Mouse (Mus musculus) limb, embryonic 15.5 days (tissue): ENCODE results near the gene Rhou. TPM values are rescaled to one million over a fixed set of nuclear protein-coding genes. Genes with fewer than 3 reads are reported as not detected.
A peak's percentile ranks its signal among the peaks of the same experiment; 100 is the strongest.

ENCODE experiments used
- ATAC-seq: fragments of 200-750 bp; cut with Nextera tagmentation; 2 replicates; pipeline ENCODE4 v1.8.0; 2017; ENCODE audit warnings: low read depth, moderate TSS enrichment; ENCODE audit not compliant: insufficient number of reproducible peaks, low FRiP score, low TSS enrichment
- H3K27ac ChIP-seq: fragments of 300-500 bp; sonication (generic); 2 replicates; pipeline ENCODE4 v1.5.1; 2015; ENCODE audit warnings: moderate library complexity, mild to moderate bottlenecking, inconsistent platforms
- H3K27me3 ChIP-seq: fragments of 300-500 bp; sonication (generic); 2 replicates; pipeline ENCODE4 v1.6.1; 2015; ENCODE audit warnings: inconsistent platforms
- H3K36me3 ChIP-seq: fragments of 300-500 bp; sonication (generic); 2 replicates; pipeline ENCODE4 v1.6.1; 2015; ENCODE audit warnings: inconsistent platforms
- H3K4me1 ChIP-seq: fragments of 300-500 bp; sonication (generic); 2 replicates; pipeline ENCODE4 v1.6.1; 2015; ENCODE audit warnings: inconsistent platforms
- H3K4me2 ChIP-seq: fragments of 300-500 bp; sonication (generic); 2 replicates; pipeline ENCODE4 v1.6.1; 2015; ENCODE audit warnings: mild to moderate bottlenecking, inconsistent platforms
- H3K4me3 ChIP-seq: fragments of 300-500 bp; sonication (generic); 2 replicates; pipeline ENCODE4 v1.5.1; 2015; ENCODE audit warnings: mild to moderate bottlenecking, inconsistent platforms
- H3K9ac ChIP-seq: fragments of 300-500 bp; sonication (generic); 2 replicates; pipeline ENCODE4 v1.6.1; 2015; ENCODE audit warnings: inconsistent platforms
- H3K9me3 ChIP-seq: fragments of 300-500 bp; sonication (generic); 2 replicates; pipeline ENCODE4 v1.6.1; 2016; ENCODE audit warnings: inconsistent platforms
- WGBS: fragments of 180-500 bp; shearing (Covaris S2); methylation state at CpG from one replicate; pipeline ENCODE4 v1.1.7; 2015; 5-methylcytosine and 5-hydroxymethylcytosine counted together
- polyA plus RNA-seq: library from polyadenylated mRNA; unstranded; fragments of >200 nt; fragmentation: Nextera tagmentation; extraction: Ambion mirVana; gene quantifications from 2 replicates; pipeline ENCODE4 v1.2.1, GENCODE M21; 2015

Gene Rhou
- polyA plus RNA-seq, 1 experiment from 2014 or later = 10.8 TPM

GRCm38 (mm10) chr8:123653994-123654569, 353 bp downstream of the Rhou start:
- Histone ChIP-seq H3K4me3 (peak overlapping the region; percentile 82), H3K9me3 (no peaks in the 10 kb centered on the region), H3K36me3 (peaks cover 28% of the 10 kb centered on the region), H3K4me2 (peak overlapping the region; percentile 62), H3K27ac (peak overlapping the region; percentile 92), H3K9ac (peak overlapping the region; percentile 95), H3K27me3 (no peaks in the 10 kb centered on the region), H3K4me1 (peaks cover 24% of the 10 kb centered on the region)
- under 1% methylated on average over 67 of the region's 77 CpGs for WGBS
- ATAC-seq = peak; percentile 48; the same call in 1 of the 2 replicates

GRCm38 (mm10) chr8:123654763-123655162, 1.0 kb downstream of the Rhou start:
- Histone ChIP-seq H3K9me3 (no peaks in the 10 kb centered on the region), H3K36me3 (peaks cover 33% of the 10 kb centered on the region), H3K4me2 (peak overlapping the region; percentile 62), H3K27me3 (no peaks in the 10 kb centered on the region), H3K9ac (0 out of 2 replicates have a peak overlapping the region, but pooled peaks have one; percentile 21), H3K4me1 (peaks cover 24% of the 10 kb centered on the region), H3K27ac (peak overlapping the region; percentile 92), H3K4me3 (peak overlapping the region; percentile 82)
- WGBS = 17% methylated on average over 5 of the region's 5 CpGs
- ATAC-seq = no peak

DNA sequence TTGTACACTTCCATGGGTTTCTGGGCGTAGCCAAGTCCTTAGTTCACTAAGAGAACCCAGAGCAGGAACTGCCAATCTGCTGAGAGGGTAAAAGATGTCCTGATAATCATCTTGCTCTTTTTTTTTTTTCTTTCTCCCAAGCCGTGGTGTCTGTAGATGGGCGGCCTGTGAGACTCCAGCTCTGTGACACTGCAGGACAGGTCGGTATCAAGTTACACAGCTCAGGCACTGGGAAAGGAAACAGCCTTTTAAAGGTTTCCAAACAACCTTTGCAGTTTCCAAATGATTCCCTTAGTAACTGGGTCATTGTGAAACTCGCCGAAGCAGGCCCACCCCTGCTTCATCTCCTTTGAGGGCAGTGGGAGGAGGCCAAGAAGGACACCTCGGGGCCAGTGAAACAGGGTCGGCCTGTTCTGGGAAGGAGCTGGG, 1.6 kb downstream of the Rhou start:
- ATAC-seq = no peak
- Histone ChIP-seq H3K4me1 (peaks cover 24% of the 10 kb centered on the region), H3K4me2 (peak overlapping the region; percentile 62), H3K4me3 (peak overlapping the region; percentile 82), H3K36me3 (peaks cover 39% of the 10 kb centered on the region), H3K27me3 (no peaks in the 10 kb centered on the region), H3K27ac (peak overlapping the region; percentile 92), H3K9ac (no peak overlapping the region), H3K9me3 (no peaks in the 10 kb centered on the region)
- WGBS = 11% methylated on average over 8 of the region's 8 CpGs

- 95% methylated on average over 8 of the region's 8 CpGs for WGBS
- peaks cover 60% of the 10 kb centered on the region for H3K36me3 ChIP-seq
- H3K27me3 ChIP-seq = no peaks in the 10 kb centered on the region
Measured at GRCm38 (mm10) chr8:123657826-123658225, 4.1 kb downstream of the Rhou start.

GRCm38 (mm10) chr8:123659469-123660057, 5.8 kb downstream of the Rhou start:
- Histone ChIP-seq H3K27ac (no peak overlapping the region), H3K9ac (no peak overlapping the region), H3K4me2 (no peak overlapping the region), H3K27me3 (no peaks in the 10 kb centered on the region), H3K4me3 (no peak overlapping the region), H3K9me3 (no peaks in the 10 kb centered on the region), H3K36me3 (peaks cover 77% of the 10 kb centered on the region), H3K4me1 (peaks cover 15% of the 10 kb centered on the region)
- WGBS = 71% methylated on average over 10 of the region's 10 CpGs
- no peak for ATAC-seq

More at GRCm38 (mm10) chr8:123657826-123658225, 4.1 kb downstream of the Rhou start:
- peaks cover 19% of the 10 kb centered on the region for H3K4me1 ChIP-seq
- H3K9ac ChIP-seq = no peak overlapping the region
- H3K9me3 ChIP-seq = no peaks in the 10 kb centered on the region
- no peak for ATAC-seq
- no peak overlapping the region for H3K27ac ChIP-seq
- no peak overlapping the region for H3K4me3 ChIP-seq
- H3K4me2 ChIP-seq = no peak overlapping the region

DNA sequence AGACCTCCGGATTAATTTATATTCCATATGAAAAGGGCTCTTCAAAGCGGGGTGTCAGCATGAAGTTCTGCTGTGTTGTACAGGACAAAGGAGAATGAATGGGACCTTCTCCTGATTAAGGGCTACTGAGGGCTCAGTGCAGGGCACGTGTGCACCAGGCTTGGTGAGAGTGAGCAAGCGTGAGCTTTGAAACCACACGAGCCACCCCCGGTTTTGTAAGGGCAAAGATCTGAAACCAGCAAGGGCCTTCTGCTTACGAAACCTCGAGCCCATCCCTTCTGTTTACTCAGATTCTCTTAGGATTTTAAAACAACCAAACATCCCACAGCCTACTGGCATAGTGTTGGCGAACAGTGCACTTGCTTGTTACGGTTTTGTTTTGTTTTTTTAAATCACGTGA, 7.8 kb downstream of the Rhou start:
- ATAC-seq = no peak
- Histone ChIP-seq H3K36me3 (peaks cover 70% of the 10 kb centered on the region), H3K9me3 (no peaks in the 10 kb centered on the region), H3K27me3 (no peaks in the 10 kb centered on the region), H3K4me1 (no peaks in the 10 kb centered on the region), H3K4me3 (no peak overlapping the region), H3K9ac (no peak overlapping the region), H3K4me2 (no peak overlapping the region), H3K27ac (no peak overlapping the region)
- WGBS = 89% methylated on average over 11 of the region's 11 CpGs

- H3K9me3 ChIP-seq = no peaks in the 10 kb centered on the region
- H3K9ac ChIP-seq = no peak overlapping the region
- ATAC-seq = no peak
- peaks cover 3% of the 10 kb centered on the region for H3K4me1 ChIP-seq
- 70% methylated on average over 6 of the region's 6 CpGs for WGBS
- no peak overlapping the region for H3K4me3 ChIP-seq
- peaks cover 36% of the 10 kb centered on the region for H3K36me3 ChIP-seq
- H3K4me2 ChIP-seq = no peak overlapping the region
- no peaks in the 10 kb centered on the region for H3K27me3 ChIP-seq
- no peak overlapping the region for H3K27ac ChIP-seq
Measured at GRCm38 (mm10) chr8:123665580-123665979, 11.9 kb downstream of the Rhou start.

DNA sequence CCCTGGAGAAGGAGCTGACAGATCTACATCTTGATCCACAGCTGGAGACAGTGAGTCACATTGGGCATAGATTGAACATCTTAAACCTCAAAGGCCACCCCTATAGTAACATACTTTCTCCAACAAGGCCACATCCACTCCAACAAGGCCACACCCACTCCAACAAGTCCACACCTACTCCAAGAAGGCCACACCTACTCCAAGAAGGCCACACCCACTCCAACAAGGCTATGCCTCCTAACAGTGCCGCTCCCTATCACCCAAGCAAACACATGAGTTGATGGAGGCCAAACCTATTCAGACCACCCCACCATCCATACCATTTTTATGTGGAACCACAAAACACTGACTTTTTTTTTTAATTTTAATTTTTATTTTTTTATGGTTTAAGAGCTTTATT, 13.1 kb downstream of the Rhou start:
- H3K36me3 ChIP-seq = peaks cover 24% of the 10 kb centered on the region
- no peak for ATAC-seq
- H3K4me1 ChIP-seq = peaks cover 3% of the 10 kb centered on the region
- no peak overlapping the region for H3K4me3 ChIP-seq
- H3K4me2 ChIP-seq = no peak overlapping the region
- no peak overlapping the region for H3K9ac ChIP-seq
- 88% methylated on average over 1 of the region's 1 CpGs for WGBS
- H3K27me3 ChIP-seq = no peaks in the 10 kb centered on the region
- H3K9me3 ChIP-seq = no peaks in the 10 kb centered on the region
- H3K27ac ChIP-seq = no peak overlapping the region

GRCm38 (mm10) chr8:123668681-123669080, 15.0 kb downstream of the Rhou start:
- H3K9ac ChIP-seq = no peak overlapping the region
- WGBS = 30% methylated on average over 4 of the region's 4 CpGs
- H3K4me2 ChIP-seq = no peak overlapping the region

DNA sequence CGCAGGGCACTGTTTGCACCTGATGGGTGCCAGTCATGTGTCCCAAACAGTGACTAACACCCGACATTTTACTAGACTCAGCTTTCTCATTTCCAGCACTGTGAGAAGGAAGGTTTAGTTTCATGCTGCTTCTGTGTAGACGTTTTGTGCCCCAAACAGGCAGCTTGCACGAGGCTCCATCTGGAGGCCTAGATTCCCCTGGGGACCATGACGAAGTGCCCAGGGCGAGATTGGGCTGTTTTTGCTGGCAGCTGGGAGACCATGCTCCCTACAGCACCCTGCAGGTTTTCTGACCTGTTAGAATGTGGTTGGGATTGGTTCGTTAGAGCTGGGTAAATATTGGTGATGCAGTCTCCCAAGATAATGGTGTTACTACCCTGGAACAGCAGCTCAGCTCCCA, 17.0 kb downstream of the Rhou start:
- Histone ChIP-seq H3K4me2 (no peak overlapping the region), H3K27ac (no peak overlapping the region), H3K9ac (no peak overlapping the region), H3K4me3 (no peak overlapping the region), H3K9me3 (no peaks in the 10 kb centered on the region), H3K27me3 (no peaks in the 10 kb centered on the region), H3K36me3 (no peaks in the 10 kb centered on the region), H3K4me1 (peaks cover 10% of the 10 kb centered on the region)
- ATAC-seq = no peak
- WGBS = 54% methylated on average over 7 of the region's 7 CpGs

More at GRCm38 (mm10) chr8:123668681-123669080, 15.0 kb downstream of the Rhou start:
- Histone ChIP-seq H3K4me1 (peaks cover 3% of the 10 kb centered on the region), H3K36me3 (peaks cover 8% of the 10 kb centered on the region), H3K9me3 (no peaks in the 10 kb centered on the region), H3K27ac (no peak overlapping the region), H3K27me3 (no peaks in the 10 kb centered on the region), H3K4me3 (no peak overlapping the region)
- no peak for ATAC-seq

DNA sequence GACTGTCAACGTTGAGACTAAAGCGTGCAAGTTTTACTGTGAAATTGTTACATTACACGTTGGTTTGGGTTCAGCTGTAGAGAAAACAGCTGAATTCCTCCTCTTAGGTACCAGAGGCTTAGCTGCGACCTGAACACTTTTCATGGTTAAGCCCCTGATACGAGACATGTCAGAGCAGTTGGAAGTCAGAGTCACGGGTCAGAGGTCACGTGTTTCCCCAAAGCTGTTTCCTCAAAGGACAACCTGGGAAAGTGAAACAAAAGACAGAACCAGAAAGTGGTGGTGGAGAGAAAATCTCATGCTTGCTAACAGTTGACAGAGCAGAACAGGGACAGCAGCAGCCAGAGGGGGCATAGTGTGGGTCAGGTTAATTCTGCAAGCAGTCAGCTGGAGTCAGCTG, 17.7 kb downstream of the Rhou start:
- H3K36me3 ChIP-seq = no peaks in the 10 kb centered on the region
- no peak for ATAC-seq
- no peak overlapping the region for H3K4me3 ChIP-seq
- H3K9ac ChIP-seq = no peak overlapping the region
- H3K27me3 ChIP-seq = no peaks in the 10 kb centered on the region
- H3K27ac ChIP-seq = no peak overlapping the region
- no peaks in the 10 kb centered on the region for H3K9me3 ChIP-seq
- peaks cover 10% of the 10 kb centered on the region for H3K4me1 ChIP-seq
- H3K4me2 ChIP-seq = no peak overlapping the region
- WGBS = 65% methylated on average over 7 of the region's 7 CpGs

DNA sequence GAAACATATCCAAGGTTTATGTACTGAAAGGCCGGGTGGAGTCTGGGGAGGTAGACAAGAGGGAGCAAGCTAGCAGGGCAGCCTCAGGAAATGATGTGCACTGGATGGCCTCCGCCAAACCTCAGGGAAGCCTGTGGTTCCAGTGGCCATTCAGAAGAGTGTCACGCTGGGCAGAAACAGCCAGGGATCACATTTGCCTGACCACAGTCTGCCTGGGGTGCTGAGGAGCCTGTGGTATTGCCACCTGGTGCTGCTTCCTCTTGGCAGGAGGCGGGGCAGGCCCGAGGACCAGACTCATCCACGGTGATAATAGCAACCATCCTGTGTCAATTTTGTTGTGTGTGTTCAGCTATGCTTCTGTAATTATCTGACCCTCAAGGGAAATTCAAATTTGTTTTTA, 18.9 kb downstream of the Rhou start:
- WGBS = 60% methylated on average over 6 of the region's 6 CpGs
- Histone ChIP-seq H3K36me3 (no peaks in the 10 kb centered on the region), H3K9ac (no peak overlapping the region), H3K4me2 (no peak overlapping the region), H3K4me1 (peaks cover 10% of the 10 kb centered on the region), H3K27me3 (no peaks in the 10 kb centered on the region), H3K9me3 (no peaks in the 10 kb centered on the region), H3K27ac (no peak overlapping the region), H3K4me3 (no peak overlapping the region)
- no peak for ATAC-seq
